Mouse (Mus musculus) gastrocnemius, postnatal 10 days (tissue): ENCODE measurements around the gene Ncoa5. TPM values are rescaled to one million over a fixed set of nuclear protein-coding genes. Genes with fewer than 3 reads are reported as not detected.

ENCODE experiments used
- DNase-seq: peaks from one replicate; pipeline ENCODE4 v3.0.0; 2021; ENCODE audit warnings: mixed read lengths
- total RNA-seq, 2 experiments: library from RNA; stranded (reverse); gene quantifications; 2 replicates each; pipeline ENCODE4 v1.2.3; 2021

The Ncoa5 gene
- total RNA-seq, 2 experiments from 2014 or later, result 13.4 to 20.4 TPM

DNA sequence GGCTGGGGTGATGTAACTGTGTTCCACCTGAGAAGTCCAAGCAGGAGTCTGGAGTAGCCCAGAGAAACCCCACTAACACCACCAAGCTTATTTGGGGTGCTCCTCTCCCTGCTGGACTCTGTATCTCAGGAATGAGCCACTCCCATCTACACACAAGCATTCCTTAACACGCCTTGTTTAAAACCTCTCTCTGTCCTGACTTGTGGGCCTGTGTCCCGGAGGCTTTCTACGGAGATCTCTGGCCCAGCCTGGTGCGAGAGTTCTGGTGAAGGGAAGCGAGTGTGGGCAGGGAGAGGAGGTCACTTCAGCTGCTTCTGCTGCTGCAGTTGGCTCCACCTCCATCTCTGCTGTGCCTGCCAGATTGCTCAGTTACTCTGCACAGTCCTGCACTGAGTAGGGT, 78.5 kb downstream of the Ncoa5 start:
- DNase-seq, result no peak

DNA sequence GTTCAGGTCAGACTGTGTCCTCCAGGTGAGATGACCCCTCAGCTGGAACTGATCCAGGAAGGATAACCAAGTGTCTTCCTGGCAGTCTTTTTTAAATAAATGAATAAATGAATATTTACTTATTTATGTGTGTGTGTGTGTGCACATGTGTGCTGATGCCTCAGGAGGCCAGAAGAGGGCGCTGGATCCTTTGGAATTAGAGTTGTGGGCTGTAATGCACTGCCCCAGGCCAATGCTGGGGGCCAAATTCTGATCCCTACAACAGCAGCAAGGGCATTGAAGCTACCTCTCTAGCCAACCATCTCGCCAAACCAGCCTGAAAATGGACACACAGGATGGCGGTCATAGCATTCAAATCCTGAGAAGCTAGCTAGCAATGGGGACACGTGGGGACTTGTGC, 78.9 kb downstream of the Ncoa5 start:
- no peak for DNase-seq

DNA sequence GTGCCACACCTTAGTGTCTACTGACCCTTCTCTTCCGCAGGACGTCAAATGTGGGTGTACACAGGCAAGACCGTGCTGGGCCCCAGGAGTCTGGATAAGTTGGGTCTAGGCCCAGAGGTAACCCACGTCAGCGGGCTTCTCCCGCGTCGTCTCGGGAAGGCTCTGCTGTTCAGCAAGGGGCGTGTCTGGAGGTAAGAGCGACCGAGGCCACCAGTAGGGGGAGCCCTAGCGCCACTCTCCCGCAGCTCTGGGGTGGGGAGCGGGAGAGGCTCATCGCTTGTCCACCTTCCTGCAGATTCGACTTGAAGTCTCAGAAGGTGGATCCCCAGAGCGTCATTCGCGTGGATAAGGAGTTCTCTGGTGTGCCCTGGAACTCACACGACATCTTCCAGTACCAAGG, 81.4 kb downstream of the Ncoa5 start:
- peak; percentile 86 for DNase-seq

DNA sequence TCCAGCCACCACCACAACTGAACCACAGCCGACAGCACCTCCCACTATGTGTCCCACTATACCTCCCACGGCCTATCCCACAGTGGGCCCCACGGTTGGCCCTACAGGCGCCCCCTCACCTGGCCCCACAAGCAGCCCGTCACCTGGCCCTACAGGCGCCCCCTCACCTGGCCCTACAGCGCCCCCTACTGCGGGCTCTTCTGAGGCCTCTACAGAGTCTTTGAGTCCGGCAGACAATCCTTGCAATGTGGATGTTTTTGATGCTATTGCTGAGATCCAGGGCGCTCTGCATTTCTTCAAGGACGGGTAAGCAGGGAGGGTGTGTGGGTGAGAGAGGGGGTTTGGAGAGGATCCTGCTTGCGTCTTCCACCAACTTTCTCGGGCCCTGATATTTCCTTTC, 82.2 kb downstream of the Ncoa5 start:
- no peak for DNase-seq

DNA sequence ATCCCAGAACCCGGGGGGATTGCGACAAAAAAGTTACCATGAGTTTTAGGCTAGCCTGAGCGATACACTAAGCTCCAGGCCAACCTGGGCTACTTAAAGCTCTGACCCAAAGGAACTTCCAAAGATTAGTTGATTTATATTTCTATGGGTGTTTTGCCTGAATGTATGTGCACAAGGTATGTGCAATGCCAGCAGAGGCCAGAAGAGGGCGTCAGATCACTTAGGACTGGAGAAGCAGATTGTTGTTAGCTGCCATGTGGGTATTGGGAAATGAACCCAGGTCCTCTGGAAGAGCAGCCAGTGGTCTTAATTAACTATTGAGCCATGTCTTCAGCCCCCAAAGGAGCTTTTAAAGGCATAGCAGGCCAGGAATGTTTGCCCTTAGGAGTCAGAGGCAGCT, 82.9 kb downstream of the Ncoa5 start:
- DNase-seq, result no peak

DNA sequence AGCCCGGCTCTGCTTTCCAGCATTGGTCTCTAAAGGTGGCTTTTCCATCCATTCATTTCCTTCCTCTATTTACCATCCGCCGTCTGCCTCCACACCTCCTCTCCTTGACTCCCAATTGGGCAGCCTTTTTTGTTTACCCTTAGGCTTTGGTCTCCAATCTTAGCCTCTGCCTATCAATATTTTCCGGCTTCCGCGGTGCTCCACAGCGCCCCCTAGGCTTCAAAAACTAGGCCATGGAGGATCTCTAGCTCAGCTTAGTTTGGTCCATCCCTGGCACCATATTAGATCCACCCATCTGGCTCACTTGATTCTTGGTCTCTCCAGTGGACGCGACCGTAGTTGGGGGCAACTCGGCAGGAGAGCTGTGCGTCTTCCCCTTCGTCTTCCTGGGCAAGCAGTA, 84.2 kb downstream of the Ncoa5 start:
- DNase-seq, result no peak

Other genes starting within 250 kb of the Ncoa5 start
- 10 to 100 TPM; 18.1 to 20.5 TPM for gene Snx21, start 249.0 kb downstream of the Ncoa5 start, total RNA-seq
- gene Acot8, start 230.0 kb downstream of the Ncoa5 start, total RNA-seq, result 10 to 100 TPM in 1 of 2 experiments, 1 to 10 TPM in 1; 9.7 to 10.4 TPM
- 1 to 10 TPM; 1.2 to 1.4 TPM for gene Zswim3, start 229.8 kb downstream of the Ncoa5 start, total RNA-seq
- gene Zswim1, start 212.2 kb downstream of the Ncoa5 start, total RNA-seq, result 1 to 10 TPM; 3.5 to 4.5 TPM
- gene Spata25, start 206.3 kb downstream of the Ncoa5 start, total RNA-seq, result under 1 TPM; 0.68 TPM
- 10 to 100 TPM; 53.3 to 75.2 TPM for gene Ctsa, start 202.0 kb downstream of the Ncoa5 start, total RNA-seq
- 10 to 100 TPM; 39.2 to 45.2 TPM for gene Neurl2, start 201.4 kb downstream of the Ncoa5 start, total RNA-seq
- gene Pltp, start 177.2 kb downstream of the Ncoa5 start, total RNA-seq, result 10 to 100 TPM; 15.2 to 18.5 TPM
- 10 to 100 TPM; 31.2 to 34.3 TPM for gene Pcif1, start 155.6 kb downstream of the Ncoa5 start, total RNA-seq
- 10 to 100 TPM in 1 of 2 experiments, 1 to 10 TPM in 1; 8.5 to 11.0 TPM for gene Zfp335, start 123.1 kb downstream of the Ncoa5 start, total RNA-seq
- gene Mmp9, start 94.1 kb downstream of the Ncoa5 start, total RNA-seq, result 10 to 100 TPM in 1 of 2 experiments, 1 to 10 TPM in 1; 1.2 to 96.6 TPM
- 1 to 10 TPM; 1.4 to 1.5 TPM for gene Slc12a5, start 74.1 kb downstream of the Ncoa5 start, total RNA-seq
- under 1 TPM; 0.95 to 0.96 TPM for gene Cd40, start 20.8 kb upstream of the Ncoa5 start, total RNA-seq
- gene 1700025C18Rik, start 55.9 kb upstream of the Ncoa5 start, total RNA-seq, result not detected
- gene Cdh22, start 200.0 kb upstream of the Ncoa5 start, total RNA-seq, result under 1 TPM; 0.07 to 0.25 TPM